Mouse (Mus musculus): ENCODE data around the gene Spag4.

- TF ChIP-seq CTCF (IDR thresholded peaks at IDR 0.05; ENCODE audit: low read depth) (no peak), EP300 (IDR thresholded peaks at IDR 0.05; ENCODE audit: low read depth) (no peak)
These were observed 19.6 kb downstream of the Spag4 start for GRCm38 (mm10) chr2:156084541-156084940.
